Mouse (Mus musculus) liver, postnatal 0 days (tissue): Measurements from ENCODE around the gene Prss42.

Experiments
- CTCF ChIP-seq: sonication (generic); IDR thresholded peaks from 2 replicates; pipeline ENCODE4 v1.5.1; 2016; ENCODE audit warnings: antibody characterized with exemption, low read depth
- EP300 ChIP-seq: IDR thresholded peaks from 2 replicates; pipeline ENCODE4 v1.6.1; 2016; ENCODE audit warnings: antibody characterized with exemption, low read depth, mild to moderate bottlenecking

DNA sequence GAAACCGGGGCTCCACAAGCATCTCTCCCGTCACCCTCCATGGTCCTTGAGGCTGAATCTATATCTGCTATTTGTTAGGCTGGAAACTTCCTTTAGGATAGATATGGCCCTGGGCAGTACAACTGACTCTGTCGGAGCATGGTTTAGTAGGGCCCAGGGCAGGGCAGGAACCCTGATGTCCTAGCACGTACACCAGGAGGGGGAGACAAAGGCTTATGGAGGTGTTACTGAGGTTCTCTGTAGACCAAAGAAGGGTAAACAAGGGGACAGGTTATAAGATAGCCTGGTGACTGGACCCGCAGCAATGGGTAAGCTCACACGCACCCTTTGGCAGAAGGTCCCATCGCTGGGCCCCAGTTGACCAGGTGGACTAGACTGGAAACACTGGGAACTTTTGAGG is 19.4 kb upstream of the Prss42 start:
- peak; percentile 24; the same call in 1 of the 2 replicates for TF ChIP-seq CTCF
- TF ChIP-seq EP300 = no peak
